Mouse (Mus musculus) heart, adult 2 months (tissue): ENCODE data around the gene Actl6a.

Experiments used
- CTCF ChIP-seq: fragments of 200-600 bp; IDR thresholded peaks from 2 replicates; pipeline ENCODE4 v1.8.1; 2022; ENCODE audit warnings: antibody characterized with exemption, mild to moderate bottlenecking, moderate library complexity
- EP300 ChIP-seq: fragments of 200-500 bp; IDR thresholded peaks from 2 replicates; pipeline ENCODE4 v1.6.1; 2011; ENCODE audit warnings: low read depth, low read length, control low read depth; ENCODE audit not compliant: insufficient read depth
- POLR2A ChIP-seq: fragments of 200-500 bp; IDR thresholded peaks from 2 replicates; pipeline ENCODE4 v1.6.1; 2011; ENCODE audit warnings: mild to moderate bottlenecking, low read depth, low read length, control low read depth; ENCODE audit not compliant: insufficient read depth

- TF ChIP-seq POLR2A: no peak
- TF ChIP-seq CTCF: no peak
- TF ChIP-seq EP300: no peak
Observed at GRCm38 (mm10) chr3:32708052-32708367, 1.9 kb downstream of the Actl6a start.
